Mouse (Mus musculus) heart, adult 2 months (tissue): Measurements from ENCODE around the gene Heatr4.
"Not testable (repeated sequence)": the region's sequence is repeated elsewhere in the genome, so short reads cannot be mapped to it uniquely, and the experiment has no call there.

Experiments
- CTCF ChIP-seq: fragments of 200-600 bp; IDR thresholded peaks from 2 replicates; pipeline ENCODE4 v1.8.1; 2022; ENCODE audit warnings: antibody characterized with exemption, mild to moderate bottlenecking, moderate library complexity
- EP300 ChIP-seq: fragments of 200-500 bp; IDR thresholded peaks from 2 replicates; pipeline ENCODE4 v1.6.1; 2011; ENCODE audit warnings: low read depth, low read length, control low read depth; ENCODE audit not compliant: insufficient read depth
- POLR2A ChIP-seq: fragments of 200-500 bp; IDR thresholded peaks from 2 replicates; pipeline ENCODE4 v1.6.1; 2011; ENCODE audit warnings: mild to moderate bottlenecking, low read depth, low read length, control low read depth; ENCODE audit not compliant: insufficient read depth

GRCm38 (mm10) chr12:83999237-83999636, 14.6 kb upstream of the Heatr4 start:
- TF ChIP-seq CTCF, POLR2A: not testable (repeated sequence)
- TF ChIP-seq EP300: 0 out of 2 replicates have a peak, but pooled peaks have one; percentile 53
